Mouse (Mus musculus): ENCODE measurements around the gene Trub2.

The Trub2 gene

GRCm38 (mm10) chr2:29773323-29773722 lies 15.0 kb downstream of the Trub2 start:
- no peak for DNase-seq (ENCODE audit: low spot score)

GRCm38 (mm10) chr2:29771611-29772461 lies 16.5 kb downstream of the Trub2 start:
- no peak for DNase-seq (ENCODE audit: low spot score)

- DNase-seq (ENCODE audit: low spot score) = no peak
Measured at GRCm38 (mm10) chr2:29770162-29770561, 18.1 kb downstream of the Trub2 start.

GRCm38 (mm10) chr2:29768901-29769300 lies 19.4 kb downstream of the Trub2 start:
- DNase-seq (ENCODE audit: low spot score) = no peak

GRCm38 (mm10) chr2:29767976-29768709 lies 20.2 kb downstream of the Trub2 start:
- DNase-seq (ENCODE audit: low spot score) = no peak

- peak; percentile 34 for DNase-seq (ENCODE audit: low spot score)
Measured at GRCm38 (mm10) chr2:29764831-29765230, 23.5 kb downstream of the Trub2 start.

GRCm38 (mm10) chr2:29755693-29756092 lies 32.6 kb downstream of the Trub2 start:
- no peak for DNase-seq (ENCODE audit: low spot score)

GRCm38 (mm10) chr2:29752397-29752796 lies 35.9 kb downstream of the Trub2 start:
- no peak for DNase-seq (ENCODE audit: low spot score)

- DNase-seq (ENCODE audit: low spot score) = no peak
Measured at GRCm38 (mm10) chr2:29751497-29751896, 36.8 kb downstream of the Trub2 start, which contains the start of gene Gm13420. Gene Gm13420, minus strand, starts transcription at chr2:29751685.

- no peak for DNase-seq (ENCODE audit: low spot score)
Measured at GRCm38 (mm10) chr2:29748499-29748898, 39.8 kb downstream of the Trub2 start.

GRCm38 (mm10) chr2:29747852-29748251 lies 40.5 kb downstream of the Trub2 start:
- DNase-seq (ENCODE audit: low spot score) = no peak

GRCm38 (mm10) chr2:29747188-29747782 lies 41.0 kb downstream of the Trub2 start:
- DNase-seq (ENCODE audit: low spot score) = no peak

- DNase-seq (ENCODE audit: low spot score) = no peak
Measured at GRCm38 (mm10) chr2:29744256-29744655, 44.0 kb downstream of the Trub2 start.

GRCm38 (mm10) chr2:29741207-29741606 lies 47.1 kb downstream of the Trub2 start:
- DNase-seq (ENCODE audit: low spot score) = no peak

GRCm38 (mm10) chr2:29739368-29739767 lies 48.9 kb downstream of the Trub2 start:
- no peak for DNase-seq (ENCODE audit: low spot score)

- no peak for DNase-seq (ENCODE audit: low spot score)
Measured at GRCm38 (mm10) chr2:29738799-29739198, 49.5 kb downstream of the Trub2 start.

GRCm38 (mm10) chr2:29737209-29737925 lies 50.9 kb downstream of the Trub2 start:
- DNase-seq (ENCODE audit: low spot score) = no peak

GRCm38 (mm10) chr2:29735708-29736107 lies 52.6 kb downstream of the Trub2 start:
- DNase-seq (ENCODE audit: low spot score) = no peak

GRCm38 (mm10) chr2:29733348-29733747 lies 55.0 kb downstream of the Trub2 start:
- no peak for DNase-seq (ENCODE audit: low spot score)

GRCm38 (mm10) chr2:29732559-29732958 lies 55.7 kb downstream of the Trub2 start:
- no peak for DNase-seq (ENCODE audit: low spot score)

- DNase-seq (ENCODE audit: low spot score) = no peak
Measured at GRCm38 (mm10) chr2:29731545-29731944, 56.8 kb downstream of the Trub2 start.

GRCm38 (mm10) chr2:29729500-29729899 lies 58.8 kb downstream of the Trub2 start:
- DNase-seq (ENCODE audit: low spot score) = no peak
